Mouse (Mus musculus): ENCODE data around the gene Usp48. TPM values are rescaled to one million over a fixed set of nuclear protein-coding genes. Genes with fewer than 3 reads are reported as not detected.

Gene Usp48
- 35.9 TPM for polyA plus RNA-seq (2014; fragmentation: Illumina TruSeq; extraction: RNeasy Lipid Tissue Mini Kit (QIAGEN cat#74804); ENCODE audit: low read depth, low replicate concordance)

GRCm38 (mm10) chr4:137593601-137594495 lies at the start of gene Usp48:
Usp48 (plus strand) TSS chr4:137593755.

GRCm38 (mm10) chr4:137574469-137574868 lies 19.1 kb upstream of the Usp48 start, which contains the start of gene Ldlrad2:
Ldlrad2 (minus strand) TSS chr4:137574569.

GRCm38 (mm10) chr4:137664433-137664979 lies 71.0 kb downstream of the Usp48 start, which contains the start of gene Rap1gap:
Rap1gap (plus strand) TSS chr4:137664726.

Other genes with a start within 250 kb of the Usp48 start
- gene Cdc42, start 236.0 kb upstream of the Usp48 start, polyA plus RNA-seq (2014; fragmentation: Illumina TruSeq; extraction: RNeasy Lipid Tissue Mini Kit (QIAGEN cat#74804); ENCODE audit: low read depth, low replicate concordance) = 320 TPM
- gene Cela3a, start 184.0 kb upstream of the Usp48 start, polyA plus RNA-seq (2014; fragmentation: Illumina TruSeq; extraction: RNeasy Lipid Tissue Mini Kit (QIAGEN cat#74804); ENCODE audit: low read depth, low replicate concordance) = not detected
- gene Cela3b, start 163.2 kb upstream of the Usp48 start, polyA plus RNA-seq (2014; fragmentation: Illumina TruSeq; extraction: RNeasy Lipid Tissue Mini Kit (QIAGEN cat#74804); ENCODE audit: low read depth, low replicate concordance) = not detected
- gene 1700013G24Rik, start 140.5 kb upstream of the Usp48 start, polyA plus RNA-seq (2014; fragmentation: Illumina TruSeq; extraction: RNeasy Lipid Tissue Mini Kit (QIAGEN cat#74804); ENCODE audit: low read depth, low replicate concordance) = not detected
- 0.19 TPM for gene Hspg2, start 125.0 kb upstream of the Usp48 start, polyA plus RNA-seq (2014; fragmentation: Illumina TruSeq; extraction: RNeasy Lipid Tissue Mini Kit (QIAGEN cat#74804); ENCODE audit: low read depth, low replicate concordance)
- not detected for gene Ldlrad2, start 19.2 kb upstream of the Usp48 start, polyA plus RNA-seq (2014; fragmentation: Illumina TruSeq; extraction: RNeasy Lipid Tissue Mini Kit (QIAGEN cat#74804); ENCODE audit: low read depth, low replicate concordance)
- gene Rap1gap, start 71.0 kb downstream of the Usp48 start, polyA plus RNA-seq (2014; fragmentation: Illumina TruSeq; extraction: RNeasy Lipid Tissue Mini Kit (QIAGEN cat#74804); ENCODE audit: low read depth, low replicate concordance) = not detected
- 2.7 TPM for gene Alpl, start 202.6 kb downstream of the Usp48 start, polyA plus RNA-seq (2014; fragmentation: Illumina TruSeq; extraction: RNeasy Lipid Tissue Mini Kit (QIAGEN cat#74804); ENCODE audit: low read depth, low replicate concordance)